Mouse (Mus musculus) CD4-positive helper T cell, adult 2 months (primary cell): ENCODE measurements around the gene Itga7.
"Not testable (repeated sequence)": the region's sequence is repeated elsewhere in the genome, so short reads cannot be mapped to it uniquely, and the experiment has no call there.

Experiments used
- DNase-seq: peaks from one replicate; pipeline ENCODE4 v3.0.0-alpha.2; 2012; ENCODE audit warnings: low read depth, missing footprints, low spot score

Gene Itga7

DNA sequence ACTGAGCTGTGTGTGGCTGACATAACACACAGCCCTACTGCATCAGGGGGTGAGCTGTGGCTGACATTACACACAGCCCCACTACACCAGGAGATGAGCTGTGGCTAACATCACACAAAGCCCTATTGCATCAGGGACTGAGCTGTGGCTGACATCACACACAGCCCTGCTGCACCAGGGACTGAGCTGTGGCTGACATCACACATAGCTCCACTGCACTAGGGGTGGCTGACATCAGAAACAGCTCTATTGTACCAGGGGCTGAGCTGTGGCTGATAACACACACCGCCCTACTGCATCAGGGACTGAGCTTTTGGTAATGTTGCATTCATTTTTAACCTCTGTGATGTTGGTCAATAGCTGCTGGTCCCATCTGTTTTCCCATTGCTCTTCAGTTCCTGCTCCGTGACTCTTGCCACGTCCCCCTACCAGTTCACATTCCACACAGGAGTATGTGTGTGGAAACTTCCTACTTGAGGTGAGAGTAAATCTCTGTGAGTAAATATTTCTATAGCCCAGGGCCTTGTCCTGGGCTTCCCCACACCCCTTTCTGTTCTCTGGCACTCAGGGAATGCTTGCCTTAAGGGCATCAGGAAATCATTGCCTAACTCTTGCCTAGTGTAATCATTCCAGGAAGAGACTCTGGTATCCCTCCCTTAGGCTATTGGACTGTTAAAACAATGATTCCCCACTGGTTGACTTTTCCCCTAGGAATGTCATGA lies 47.2 kb downstream of the Itga7 start:
- no peak for DNase-seq

DNA sequence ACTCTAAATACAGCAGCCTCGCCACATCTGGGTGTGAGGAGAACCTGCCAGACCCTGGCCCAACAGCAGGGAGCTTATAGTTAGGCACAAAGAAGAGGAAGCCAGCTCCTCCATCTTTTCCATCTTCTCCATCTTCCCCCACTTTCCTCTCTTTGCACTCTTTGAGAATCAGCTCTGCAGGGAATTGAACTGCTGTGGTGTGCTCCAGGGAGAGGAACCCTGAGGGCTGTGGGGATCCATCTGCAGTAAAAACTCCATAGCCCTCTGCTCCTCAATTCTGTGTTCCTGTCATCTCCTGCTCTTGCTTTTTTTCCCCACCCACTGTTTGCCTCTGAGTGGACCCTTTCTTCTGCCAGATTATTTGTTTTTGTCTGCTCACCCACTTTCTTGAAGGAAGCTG lies 55.5 kb downstream of the Itga7 start, which contains the start of gene Olfr9:
Gene Olfr9, plus strand, starts transcription at position 301 of the 400 bp plus-strand sequence.
- DNase-seq: not testable (repeated sequence)

DNA sequence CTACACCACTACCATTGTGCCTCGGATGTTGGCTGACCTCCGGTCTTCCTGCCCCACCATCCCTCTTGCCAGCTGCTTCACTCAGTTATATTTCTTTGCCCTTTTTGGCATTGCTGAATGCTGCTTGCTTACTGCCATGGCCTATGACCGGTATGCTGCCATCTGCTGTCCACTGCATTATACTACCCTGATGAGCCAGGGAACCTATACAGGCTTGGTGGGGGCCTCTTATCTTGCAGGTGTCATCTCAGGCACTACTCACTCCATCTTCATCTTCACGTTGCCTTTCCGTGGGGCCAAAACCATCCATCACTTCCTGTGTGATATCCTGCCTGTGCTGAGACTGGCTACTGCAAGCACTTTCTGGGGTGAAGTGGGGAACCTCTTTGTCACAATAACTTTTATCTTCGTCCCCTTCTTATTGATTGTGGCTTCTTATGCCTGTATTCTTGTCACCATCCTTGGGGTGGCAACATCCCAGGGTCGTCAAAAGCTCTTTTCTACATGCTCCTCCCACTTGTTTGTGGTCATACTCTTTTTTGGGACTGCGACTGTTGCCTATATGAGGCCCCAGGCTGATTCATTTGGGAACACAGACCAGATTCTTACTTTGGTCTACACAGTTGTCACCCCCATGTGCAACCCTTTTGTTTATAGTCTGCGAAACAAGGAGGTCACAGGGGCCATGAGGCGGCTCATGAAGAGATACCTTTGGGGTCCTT lies 56.7 kb downstream of the Itga7 start:
- peak; percentile 40 for DNase-seq

DNA sequence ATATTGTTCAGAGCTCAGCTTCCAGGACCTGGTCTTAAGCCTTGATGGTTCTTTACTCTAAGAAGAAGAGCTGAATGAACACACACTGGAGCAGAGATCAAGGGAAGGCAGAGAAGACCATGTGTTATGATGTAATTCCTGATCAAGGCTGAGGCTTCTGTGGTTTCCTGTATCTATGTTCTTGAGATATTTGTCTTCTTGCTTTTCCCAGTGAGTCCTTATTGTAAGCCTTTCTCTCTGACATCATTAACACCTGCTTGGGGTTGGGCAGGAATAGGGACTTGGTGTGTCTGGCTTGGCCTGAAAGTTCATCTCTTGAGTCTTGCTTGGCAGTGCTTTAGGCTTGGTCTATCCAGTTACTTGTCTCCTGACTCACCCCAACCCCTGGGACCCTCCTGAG lies 57.4 kb downstream of the Itga7 start:
- peak; percentile 84 for DNase-seq

DNA sequence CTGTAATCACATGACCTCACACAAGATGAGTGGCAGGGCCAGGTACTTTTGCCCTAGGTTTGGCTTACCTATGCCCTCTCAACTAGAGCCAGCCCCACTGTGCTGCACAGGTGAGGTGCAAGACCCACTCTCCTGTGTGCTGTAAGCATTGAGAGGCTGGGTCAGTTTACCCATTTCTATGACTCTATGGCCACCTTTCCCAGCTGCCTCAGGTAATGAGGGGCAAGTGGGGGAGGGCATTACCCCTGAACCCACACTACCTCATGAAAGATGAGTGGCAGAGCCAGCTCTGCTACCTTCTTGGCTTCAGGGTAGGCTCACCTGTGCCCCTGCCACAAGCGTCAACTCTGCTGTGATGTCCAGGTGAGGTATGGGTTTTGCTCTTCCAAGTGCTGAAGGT lies 62.2 kb downstream of the Itga7 start:
- DNase-seq: no peak

DNA sequence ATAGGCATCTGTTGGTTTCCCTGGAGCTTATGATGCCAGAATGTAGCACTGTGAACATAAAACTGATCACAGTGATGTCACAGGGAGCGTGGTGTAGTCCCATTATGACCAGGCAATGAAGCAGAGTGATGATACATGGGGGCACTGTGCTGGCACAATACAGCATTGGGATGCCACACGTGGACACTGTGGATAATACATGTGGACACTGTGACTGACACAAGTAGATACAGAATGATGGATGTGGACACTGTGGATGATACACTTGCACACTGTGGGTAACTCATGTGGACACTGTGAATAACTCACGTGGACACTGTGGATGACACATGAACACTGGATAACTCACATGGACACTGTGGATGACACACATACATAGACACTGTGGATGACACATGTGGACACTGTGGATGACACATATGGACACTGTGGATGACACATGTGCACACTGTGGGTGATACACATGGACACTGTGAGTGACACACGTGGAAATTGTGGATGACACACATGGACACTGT lies 63.0 kb downstream of the Itga7 start:
- no peak for DNase-seq

DNA sequence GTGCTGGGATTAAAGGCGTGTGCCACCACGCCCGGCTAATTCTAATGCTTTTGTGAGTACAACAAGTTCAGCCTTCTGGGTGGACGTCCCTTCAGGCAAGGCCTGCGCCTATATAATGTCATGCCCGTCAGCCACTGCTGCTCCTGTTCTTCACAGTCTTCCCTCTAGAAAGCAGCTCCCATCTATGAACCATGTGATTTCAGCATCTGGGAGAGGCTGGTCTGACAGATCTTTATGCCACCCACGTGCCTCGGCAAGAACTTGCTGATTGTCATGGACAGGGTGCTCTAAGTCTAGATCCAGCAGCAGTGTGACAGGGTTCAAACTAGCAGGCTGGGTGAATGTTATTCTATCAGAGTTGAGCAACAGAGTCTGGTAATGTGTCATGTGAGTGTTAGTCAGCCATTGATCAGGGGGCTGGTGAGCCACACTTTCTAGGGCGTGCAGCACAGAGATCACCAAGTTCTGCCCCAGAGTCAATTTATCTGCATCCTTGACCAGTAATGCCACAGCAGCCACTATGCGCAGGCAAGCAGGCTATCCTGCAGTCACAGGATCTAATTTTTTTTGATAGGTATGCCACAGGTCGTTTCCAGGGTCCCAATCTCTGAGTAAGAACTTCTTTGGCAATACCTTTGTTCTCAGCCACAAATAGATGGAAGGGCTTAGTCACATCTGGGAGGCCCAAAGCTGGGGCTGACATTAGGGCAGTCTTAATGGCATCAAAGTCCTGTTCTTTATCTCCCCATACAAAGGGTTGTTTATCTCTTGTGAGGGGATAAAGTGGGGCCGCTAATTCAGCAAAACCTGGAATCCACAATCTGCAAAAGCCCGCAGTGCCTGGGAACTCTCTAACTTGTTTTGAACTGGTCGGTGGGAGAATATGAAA lies 70.7 kb downstream of the Itga7 start:
- DNase-seq: no peak
